In the genomic region with DNA sequence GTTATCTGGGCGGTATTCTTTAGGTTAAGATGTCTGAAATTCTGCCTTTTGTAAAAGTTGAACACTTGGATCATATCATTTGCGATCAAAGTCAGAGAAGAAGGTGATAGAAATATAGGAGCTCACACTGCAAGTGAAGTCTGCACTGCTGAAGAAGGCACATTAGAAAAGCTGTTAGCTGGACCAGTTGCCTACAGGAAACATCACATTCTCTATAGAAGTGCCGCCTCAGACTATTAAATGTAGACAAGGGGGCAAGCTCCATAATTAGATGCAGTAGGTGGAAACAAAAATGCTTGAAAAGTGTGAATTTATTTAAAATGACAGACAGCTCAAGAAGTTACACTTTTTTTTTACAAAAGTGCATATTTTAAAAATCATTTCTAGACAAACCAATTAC, we compare ENCODE assay signal across 20 mouse cellular contexts.
DNase-seq lines count a peak whose midpoint lies in the region; ATAC-seq lines count a peak whose summit lies in the region.
"Had no signal": no experiment of that assay in that cellular context is flagged by ENCODE, and none has a peak within 500 bp of the region (broad histone marks: within the 10 kb centered on the region; RNA-seq: fewer than 3 reads in every experiment).

No protein-coding gene starts in this region.

- WGBS in forebrain, embryonic 15.5 days = 74% methylated on average over 3 of the region's 3 CpGs
- 87% methylated on average over 3 of the region's 3 CpGs for WGBS in forebrain, embryonic 11.5 days

- no peaks in the 10 kb centered on the region for H3K27me3 ChIP-seq in forebrain, embryonic 15.5 days
- no peaks in the 10 kb centered on the region for H3K27me3 ChIP-seq in forebrain, embryonic 11.5 days (ENCODE audit: control insufficient read depth, insufficient read depth, low read length)
- H3K27me3 ChIP-seq: CH12.LX; embryonic facial prominence, embryonic 15.5 days; heart, embryonic 12.5 days; intestine, embryonic 15.5 days had no signal

- H3K9me3 ChIP-seq in forebrain, embryonic 15.5 days = no peaks in the 10 kb centered on the region
- no peaks in the 10 kb centered on the region for H3K9me3 ChIP-seq in forebrain, embryonic 11.5 days (ENCODE audit: control insufficient read depth, low read length)
- H3K9me3 ChIP-seq: embryonic facial prominence, embryonic 15.5 days; heart, embryonic 12.5 days; hindbrain, embryonic 10.5 days; intestine, embryonic 15.5 days had no signal

- no peaks in the 10 kb centered on the region for H3K36me3 ChIP-seq in forebrain, embryonic 15.5 days
- no peaks in the 10 kb centered on the region for H3K36me3 ChIP-seq in forebrain, embryonic 11.5 days (ENCODE audit: control insufficient read depth, insufficient read depth, low read length)
- H3K36me3 ChIP-seq: embryonic facial prominence, embryonic 15.5 days; heart, embryonic 12.5 days; hindbrain, embryonic 10.5 days; intestine, embryonic 15.5 days had no signal

- H3K9ac ChIP-seq in forebrain, embryonic 15.5 days (replicated peaks) = no peak overlapping the region
- H3K9ac ChIP-seq in forebrain, embryonic 11.5 days (ENCODE audit: low read length) = no peak overlapping the region
- H3K9ac ChIP-seq: embryonic facial prominence, embryonic 15.5 days; heart, embryonic 12.5 days; hindbrain, embryonic 14.5 days; intestine, embryonic 15.5 days had no signal

- H3K4me2 ChIP-seq in forebrain, embryonic 15.5 days (replicated peaks) = no peak overlapping the region
- H3K4me2 ChIP-seq in forebrain, embryonic 11.5 days (ENCODE audit: low read depth, low read length, severe bottlenecking) = no peak overlapping the region
- H3K4me2 ChIP-seq: embryonic facial prominence, embryonic 15.5 days; heart, embryonic 12.5 days; hindbrain, embryonic 14.5 days; intestine, embryonic 15.5 days had no signal

- no peak overlapping the region for H3K4me3 ChIP-seq in forebrain, embryonic 15.5 days
- no peak overlapping the region for H3K4me3 ChIP-seq in forebrain, embryonic 11.5 days (ENCODE audit: low read depth, low read length)
- H3K4me3 ChIP-seq: embryonic facial prominence, embryonic 15.5 days; erythroblast, embryonic 14.5 days; gastrocnemius, adult 2 months; heart, embryonic 12.5 days; hindbrain, embryonic 10.5 days; intestine, embryonic 15.5 days had no signal

- intact Hi-C loops in left cerebral cortex, postnatal 14 days (cut with DNase I) = no loop called here

- DNase-seq in forebrain, embryonic 11.5 days (ENCODE audit: low spot score) = no peak
- peak; percentile 22 for DNase-seq in left cerebral cortex, adult 11 months (ENCODE audit: low spot score)
- DNase-seq in left cerebral cortex, postnatal 14 days (ENCODE audit: low spot score in 2 of 2) = no peak
- peak; percentile 52 for DNase-seq in brain, adult 2 months (ENCODE audit: low read depth, low spot score)
- DNase-seq in telencephalon, adult 2 months (ENCODE audit: low read depth, low spot score) = peak; percentile 54
- DNase-seq: adrenal gland, postnatal 14 days; cerebellum, adult 2 months; cerebellum, postnatal 10 days; gastrocnemius, adult 2 months; gastrocnemius, postnatal 25 days had no signal

- no peak overlapping the region for H3K27ac ChIP-seq in forebrain, embryonic 15.5 days (replicated peaks)
- H3K27ac ChIP-seq in forebrain, embryonic 11.5 days (ENCODE audit: low read depth, low read length) = no peak overlapping the region
- H3K27ac ChIP-seq: embryonic facial prominence, embryonic 15.5 days; gastrocnemius, adult 2 months; hindbrain, embryonic 10.5 days; hindbrain, embryonic 14.5 days; intestine, embryonic 15.5 days had no signal

- no peaks in the 10 kb centered on the region for H3K4me1 ChIP-seq in forebrain, embryonic 15.5 days
- no peaks in the 10 kb centered on the region for H3K4me1 ChIP-seq in forebrain, embryonic 11.5 days (replicated peaks; ENCODE audit: control insufficient read depth, insufficient read depth, low read length)
- H3K4me1 ChIP-seq: embryonic facial prominence, embryonic 15.5 days; heart, embryonic 12.5 days; hindbrain, embryonic 10.5 days; intestine, embryonic 15.5 days had no signal

- ATAC-seq in forebrain, embryonic 15.5 days (replicated peaks) = 0 out of 2 replicates have a peak, but pooled peaks have one; percentile 57
- no peak for ATAC-seq in forebrain, embryonic 11.5 days (replicated peaks; ENCODE audit: low FRiP score)
- ATAC-seq: activated CD4-positive, CD25-positive, alpha-beta regulatory T cell, adult 4 months; intestine, embryonic 15.5 days; Patski had no signal

Comparison
In these comparisons a context has a peak if more than half of its experiments do, and no peak if none do; other contexts are left out.
1. DNase-seq: peak in left cerebral cortex, adult 11 months (single experiment), brain, adult 2 months (single experiment) and telencephalon, adult 2 months (single experiment); none in forebrain, embryonic 11.5 days (single experiment) and left cerebral cortex, postnatal 14 days (0 of 2).